Mouse (Mus musculus): Measurements from ENCODE around the gene Apof. TPM values are rescaled to one million over a fixed set of nuclear protein-coding genes. Genes with fewer than 3 reads are reported as not detected.
A peak's percentile ranks its signal among the peaks of the same experiment; 100 is the strongest.
"Not testable (repeated sequence)": the region's sequence is repeated elsewhere in the genome, so short reads cannot be mapped to it uniquely, and the experiment has no call there.

The Apof gene
- total RNA-seq, 2 experiments from 2014 or later: not detected

- no peak for DNase-seq (ENCODE audit: low spot score in 2 of 2)
- intact Hi-C loops (cut with DNase I): no loop called here
These were observed 14.7 kb upstream of the Apof start, which contains the start of gene Apon for GRCm38 (mm10) chr10:128253677-128254255. Gene Apon (plus strand): TSS chr10:128254096.

DNA sequence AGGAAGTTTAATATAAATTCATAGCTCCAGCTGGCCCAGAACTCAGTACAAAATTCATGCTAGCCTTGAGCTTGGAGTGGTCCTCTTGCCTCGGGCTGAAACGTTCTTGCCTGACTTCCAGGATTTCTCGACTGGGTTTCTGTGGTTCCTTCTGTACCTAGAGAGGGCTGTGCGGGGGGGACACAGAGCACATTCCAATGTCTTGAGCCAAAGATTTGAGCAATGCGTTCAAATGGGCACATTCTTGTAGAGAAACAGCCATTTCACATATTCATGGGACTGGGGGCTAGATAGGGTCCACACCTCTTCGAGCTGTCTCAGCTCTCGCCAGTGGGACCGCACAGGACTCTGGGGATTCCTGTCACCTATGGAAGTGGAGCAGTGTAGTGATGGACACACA, 12.5 kb upstream of the Apof start:
- intact Hi-C loops (cut with DNase I): no loop called here

GRCm38 (mm10) chr10:128256328-128256727, 12.1 kb upstream of the Apof start:
- intact Hi-C loops (cut with DNase I): no loop called here
- DNase-seq (ENCODE audit: low spot score in 2 of 2): no peak

More for the DNA sequence above, 12.5 kb upstream of the Apof start:
- no peak for DNase-seq (ENCODE audit: low spot score in 2 of 2)

DNA sequence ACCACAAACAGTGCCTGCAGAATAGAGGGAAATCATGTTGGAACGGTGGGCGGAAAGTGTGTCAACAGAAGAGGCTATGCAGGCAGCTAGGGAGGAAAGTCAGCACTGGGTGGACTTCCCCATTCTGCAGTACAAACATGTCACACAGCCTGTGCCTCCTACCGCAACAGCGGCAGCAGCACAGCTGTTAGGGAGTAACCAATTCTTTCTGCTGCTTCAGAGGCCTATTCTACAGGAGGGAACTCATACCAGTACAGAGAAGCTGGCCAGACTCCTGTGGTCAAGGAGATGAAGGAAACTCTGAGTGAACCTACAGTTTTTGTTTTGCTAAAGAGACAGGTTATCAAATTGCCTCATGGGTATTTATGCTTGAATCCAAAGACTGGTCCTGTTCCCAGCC, 9.5 kb upstream of the Apof start:
- intact Hi-C loops (cut with DNase I): no loop called here
- DNase-seq (ENCODE audit: low spot score in 2 of 2): no peak

DNA sequence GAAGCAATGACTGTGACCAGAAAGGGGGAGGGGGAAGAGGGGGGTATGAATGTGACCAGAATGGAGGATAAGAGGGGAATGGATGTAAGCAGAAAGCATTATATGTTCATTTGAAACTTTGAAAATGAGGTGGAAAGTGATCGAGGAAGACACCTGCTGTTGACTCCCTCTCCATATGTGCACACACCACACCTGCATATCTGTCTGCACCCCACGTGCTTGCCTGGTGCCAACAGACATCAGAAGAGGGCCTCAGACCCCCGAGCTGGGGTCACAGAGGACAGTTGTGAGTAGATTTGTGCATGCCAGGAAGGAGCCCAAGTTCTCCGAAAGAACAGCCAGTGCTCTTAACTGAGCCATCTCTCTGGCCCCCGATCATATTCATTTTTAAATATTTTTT, 8.5 kb upstream of the Apof start:
- intact Hi-C loops (cut with DNase I): no loop called here
- DNase-seq (ENCODE audit: low spot score in 2 of 2): no peak

- DNase-seq (ENCODE audit: low spot score in 2 of 2); intact Hi-C loops (cut with DNase I): not testable (repeated sequence)
These were observed 8.1 kb upstream of the Apof start for GRCm38 (mm10) chr10:128260376-128260775.

DNA sequence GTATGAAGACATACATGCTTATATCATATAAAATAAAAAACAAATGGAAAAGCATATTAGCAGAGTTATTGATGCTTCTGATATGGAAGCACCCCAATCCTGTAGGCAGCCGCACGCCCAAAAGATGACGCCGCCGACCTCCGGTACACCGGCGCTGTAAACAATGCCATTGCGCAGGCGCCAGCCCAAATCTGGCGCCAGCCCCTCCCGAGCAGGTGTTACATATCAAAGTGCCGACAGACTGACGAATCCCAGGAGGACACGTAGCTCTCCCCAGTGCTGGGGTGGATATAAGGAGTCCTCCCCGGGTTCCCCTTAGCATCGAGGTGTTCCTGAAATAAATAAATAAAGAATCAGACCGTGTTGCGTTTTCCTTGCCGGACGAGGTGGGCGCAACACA, 6.2 kb upstream of the Apof start:
- DNase-seq (ENCODE audit: low spot score in 2 of 2): no peak
- intact Hi-C loops (cut with DNase I): no loop called here

DNA sequence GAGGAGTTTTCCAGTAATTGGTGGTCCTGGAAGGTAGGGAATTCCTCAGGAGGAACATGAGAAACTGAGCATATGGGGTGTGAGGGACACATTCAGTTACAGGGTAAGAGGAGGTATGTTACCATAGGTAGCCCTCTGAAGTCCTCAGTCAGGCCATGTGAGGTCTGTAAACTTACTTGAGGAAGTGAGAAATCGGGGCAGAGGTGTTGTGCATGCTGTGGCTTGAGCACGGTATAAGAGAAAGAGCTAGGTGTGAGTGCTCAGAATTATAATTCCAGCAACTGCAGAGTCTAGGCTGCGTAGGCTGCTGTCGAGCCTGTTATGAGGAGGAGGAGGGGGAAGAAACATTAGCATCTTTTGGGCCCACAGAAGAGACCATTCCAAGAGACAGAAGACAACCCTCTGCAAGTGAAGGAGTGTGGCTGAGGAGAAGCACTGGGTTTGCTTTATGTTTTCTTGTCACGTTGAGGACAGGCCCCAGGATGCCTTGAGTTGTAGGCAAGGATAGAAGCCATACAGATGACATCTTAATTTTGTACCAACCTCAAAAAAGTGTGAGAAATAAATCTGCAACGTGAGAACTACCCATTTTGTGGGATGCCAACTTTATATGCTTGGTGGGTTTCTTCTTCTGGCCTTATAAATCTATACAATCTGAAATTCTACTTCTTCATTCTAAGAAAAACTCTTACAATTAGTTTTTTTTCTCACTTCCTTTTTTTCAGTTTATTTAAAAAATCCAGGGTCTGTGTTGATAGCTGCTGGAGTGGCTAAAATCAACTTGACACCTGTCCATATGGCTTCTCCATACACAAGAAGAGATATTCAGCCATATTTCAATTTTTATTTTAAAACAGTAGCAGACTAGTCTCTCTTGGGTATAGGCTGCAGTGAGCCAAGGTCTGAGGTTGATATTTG, 4.8 kb upstream of the Apof start:
- intact Hi-C loops (cut with DNase I): no loop called here
- no peak for DNase-seq (ENCODE audit: low spot score in 2 of 2)

- DNase-seq (ENCODE audit: low spot score in 2 of 2): no peak
- intact Hi-C loops (cut with DNase I): no loop called here
These were observed 887 bp downstream of the Apof start for GRCm38 (mm10) chr10:128269206-128269910.

DNA sequence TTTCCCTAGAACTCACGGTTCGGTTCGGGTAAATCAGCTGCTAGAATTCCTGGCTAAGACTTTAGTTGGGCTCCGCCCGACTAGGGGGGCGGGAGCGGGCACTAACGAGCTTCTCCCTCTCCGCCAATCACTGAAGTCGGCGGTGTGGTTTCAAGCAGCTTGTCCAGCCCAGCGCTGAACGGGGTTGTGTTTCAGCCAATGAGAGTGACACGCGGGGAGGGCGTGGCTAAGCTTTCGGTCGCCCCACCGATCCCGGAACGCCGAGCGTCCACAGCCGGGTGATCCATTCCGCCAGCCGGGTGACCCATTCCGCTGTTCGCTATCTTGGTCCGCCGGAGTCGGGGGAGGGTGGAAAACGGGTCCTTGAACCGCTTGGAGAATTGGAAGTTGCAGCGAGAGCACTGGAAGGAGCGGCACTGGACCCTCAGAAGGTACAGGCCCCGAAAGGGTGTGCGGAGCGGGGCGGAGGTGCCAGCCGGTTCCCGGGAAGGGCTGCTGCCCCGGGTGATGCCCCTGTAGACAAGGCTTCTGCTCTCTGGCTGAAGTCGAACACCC, 1.9 kb downstream of the Apof start, which contains the start of gene Stat2:
Gene Stat2 (plus strand): TSS at position 273 of the 555 bp plus-strand sequence.
- intact Hi-C loops (cut with DNase I): no loop called here
- peak; percentile 98 for DNase-seq (ENCODE audit: low spot score in 2 of 2)

DNA sequence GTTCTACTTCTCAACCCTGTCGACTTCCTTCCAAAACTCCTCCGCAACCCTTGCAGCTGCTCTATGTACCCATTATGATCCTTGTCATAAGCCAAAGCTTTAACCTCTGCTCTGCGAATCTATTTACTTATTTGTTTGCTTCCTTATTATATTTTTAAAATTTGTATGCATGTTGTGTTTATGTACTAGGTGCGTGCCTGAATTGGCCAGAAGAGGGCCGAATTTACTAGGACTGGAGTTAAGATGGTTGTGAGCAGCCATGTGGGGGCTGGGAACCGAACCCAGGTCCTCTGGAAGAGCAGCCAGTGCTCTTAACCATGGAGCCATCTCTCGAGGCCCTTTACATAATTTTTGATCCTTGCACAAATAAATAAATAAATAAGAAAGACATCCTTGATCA, 2.4 kb downstream of the Apof start:
- DNase-seq (ENCODE audit: low spot score in 2 of 2): no peak
- intact Hi-C loops (cut with DNase I): no loop called here

DNA sequence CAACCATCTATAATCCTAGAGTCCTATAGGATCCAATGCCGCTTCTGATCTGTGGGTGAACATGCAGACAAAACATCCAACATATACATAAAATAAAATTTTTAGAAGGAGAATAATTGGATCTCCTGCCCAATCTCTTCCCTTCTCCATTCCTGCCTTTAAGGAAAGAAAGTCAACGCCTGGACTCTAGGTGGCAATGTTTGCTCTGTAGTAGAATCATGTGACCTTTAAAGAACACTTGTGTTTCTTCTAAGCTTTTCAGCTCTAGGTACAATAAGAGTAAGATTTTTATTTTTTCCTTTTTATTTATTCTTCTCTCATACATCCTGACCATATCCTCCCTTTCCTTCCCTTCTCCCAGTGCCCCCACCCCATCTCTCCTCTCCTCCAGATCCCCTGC, 3.4 kb downstream of the Apof start:
- intact Hi-C loops (cut with DNase I): no loop called here
- DNase-seq (ENCODE audit: low spot score in 2 of 2): no peak

DNA sequence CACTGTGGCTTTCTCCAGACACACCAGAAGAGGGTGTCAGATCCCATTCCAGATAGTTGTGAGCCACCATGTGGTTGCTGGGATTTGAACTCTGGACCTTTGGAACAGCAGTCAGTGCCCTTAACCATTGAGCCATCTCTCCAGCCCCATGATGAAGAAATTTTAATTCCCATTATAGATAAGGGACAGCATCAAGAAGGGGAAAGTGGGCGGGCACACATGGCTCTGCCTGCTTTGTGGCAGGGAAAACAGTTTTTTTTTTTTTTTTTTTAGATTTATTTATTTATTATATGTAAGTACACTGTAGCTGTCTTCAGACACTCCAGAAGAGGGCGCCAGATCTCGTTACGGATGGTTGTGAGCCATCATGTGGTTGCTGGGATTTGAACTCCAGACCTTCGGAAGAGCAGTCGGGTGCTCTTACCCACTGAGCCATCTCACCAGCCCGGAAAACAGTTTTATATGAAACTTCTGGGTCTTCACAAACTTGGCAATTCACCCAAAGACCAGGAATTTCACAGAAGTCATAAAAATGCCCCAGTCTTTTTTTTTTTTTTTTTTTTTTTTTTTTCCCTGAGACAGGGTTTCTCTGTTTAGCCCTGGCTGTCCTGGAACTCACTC, 4.5 kb downstream of the Apof start:
- intact Hi-C loops (cut with DNase I); DNase-seq (ENCODE audit: low spot score in 2 of 2): not testable (repeated sequence)

- DNase-seq (ENCODE audit: low spot score in 2 of 2); intact Hi-C loops (cut with DNase I): not testable (repeated sequence)
These were observed 6.9 kb downstream of the Apof start for GRCm38 (mm10) chr10:128275374-128275773.

DNA sequence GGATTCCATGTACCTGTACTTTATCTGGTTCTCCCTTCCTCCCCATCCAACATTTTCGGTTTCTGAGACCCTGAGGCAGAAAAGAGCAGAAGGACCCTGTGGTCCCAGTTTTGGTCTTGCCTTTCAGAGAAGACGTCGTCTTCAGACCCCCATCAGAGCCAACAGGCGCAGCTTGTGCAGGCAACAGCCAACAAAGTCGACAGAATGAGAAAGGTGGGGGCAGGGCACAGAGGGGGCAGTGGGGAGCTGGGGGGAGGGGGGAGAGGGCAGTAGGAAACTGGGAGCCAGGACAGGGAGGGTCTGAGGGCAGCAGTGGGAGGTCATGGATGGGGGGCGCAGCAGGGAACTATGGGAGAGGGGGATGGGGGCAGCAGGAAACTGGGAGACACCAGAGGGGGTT, 9.7 kb downstream of the Apof start:
- intact Hi-C loops (cut with DNase I): no loop called here
- DNase-seq (ENCODE audit: low spot score in 2 of 2): no peak

- intact Hi-C loops (cut with DNase I): loop anchor here (5.0 kb wide), 2 partner anchors 44 to 69 kb away; partner anchors contain the start of gene Spryd4
These were observed 12.5 kb downstream of the Apof start for GRCm38 (mm10) chr10:128280943-128281342.

DNA sequence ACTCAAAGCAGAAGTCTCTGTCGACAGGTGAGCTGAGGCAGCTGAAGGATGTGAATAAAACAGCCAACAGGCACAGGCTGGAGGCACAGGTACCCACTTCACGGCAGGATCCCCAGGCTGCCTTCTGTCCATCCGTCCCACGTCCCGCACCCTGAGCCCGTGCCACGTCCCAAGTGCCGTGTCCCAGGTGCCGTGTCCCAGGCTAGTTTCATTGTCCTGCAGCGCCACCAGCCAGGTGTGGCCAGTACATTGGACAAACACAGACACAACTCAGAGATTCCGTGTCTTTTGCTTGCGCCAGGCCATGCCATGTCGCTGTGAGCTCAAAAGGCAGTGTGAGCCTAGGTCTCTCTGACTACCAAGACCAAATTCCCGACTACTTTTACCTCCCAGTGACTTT, 13.2 kb downstream of the Apof start:
- DNase-seq (ENCODE audit: low spot score in 2 of 2): no peak
- intact Hi-C loops (cut with DNase I): loop anchor here (5.0 kb wide), 2 partner anchors 44 to 69 kb away; partner anchors contain the start of gene Spryd4

More at GRCm38 (mm10) chr10:128280943-128281342, 12.5 kb downstream of the Apof start:
- no peak for DNase-seq (ENCODE audit: low spot score in 2 of 2)

DNA sequence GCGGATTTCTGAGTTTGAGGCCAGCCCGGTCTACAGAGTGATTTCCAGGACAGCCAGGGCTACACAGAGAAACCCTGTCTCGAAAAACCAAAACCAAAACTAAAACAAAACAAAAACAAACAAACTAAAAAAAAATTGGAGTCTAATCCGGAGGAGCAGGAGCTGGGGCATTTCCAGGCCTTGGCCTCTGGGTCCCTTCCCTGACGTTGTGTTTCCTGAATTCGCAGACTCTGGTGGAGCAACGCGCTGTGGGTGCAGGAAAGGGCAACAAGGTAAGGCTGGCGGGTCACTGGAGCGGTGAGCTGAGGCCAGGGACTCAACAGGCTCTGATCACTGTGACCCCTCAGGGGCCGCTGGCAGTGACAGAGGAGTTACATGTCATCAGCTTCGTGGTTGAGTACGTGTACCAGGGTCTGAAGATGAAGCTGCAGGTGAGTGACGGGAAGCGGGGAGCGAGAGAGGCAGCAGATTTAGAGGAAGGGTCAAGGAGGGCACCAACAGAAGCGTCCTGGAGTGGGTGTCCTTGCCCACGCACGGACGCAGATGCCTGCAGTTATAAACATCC, 14.5 kb downstream of the Apof start:
- intact Hi-C loops (cut with DNase I): loop anchor here (5.0 kb wide), 2 partner anchors 46 to 71 kb away; partner anchors contain the start of gene Spryd4
- DNase-seq (ENCODE audit: low spot score in 2 of 2): no peak
